Mouse (Mus musculus) liver (tissue): ENCODE measurements around the gene Ctrc.

Source experiments
- DNase-seq: peaks from one replicate; pipeline ENCODE4 v3.0.0-alpha.2; 2020; ENCODE audit warnings: mixed read lengths

Ctrc gene

DNA sequence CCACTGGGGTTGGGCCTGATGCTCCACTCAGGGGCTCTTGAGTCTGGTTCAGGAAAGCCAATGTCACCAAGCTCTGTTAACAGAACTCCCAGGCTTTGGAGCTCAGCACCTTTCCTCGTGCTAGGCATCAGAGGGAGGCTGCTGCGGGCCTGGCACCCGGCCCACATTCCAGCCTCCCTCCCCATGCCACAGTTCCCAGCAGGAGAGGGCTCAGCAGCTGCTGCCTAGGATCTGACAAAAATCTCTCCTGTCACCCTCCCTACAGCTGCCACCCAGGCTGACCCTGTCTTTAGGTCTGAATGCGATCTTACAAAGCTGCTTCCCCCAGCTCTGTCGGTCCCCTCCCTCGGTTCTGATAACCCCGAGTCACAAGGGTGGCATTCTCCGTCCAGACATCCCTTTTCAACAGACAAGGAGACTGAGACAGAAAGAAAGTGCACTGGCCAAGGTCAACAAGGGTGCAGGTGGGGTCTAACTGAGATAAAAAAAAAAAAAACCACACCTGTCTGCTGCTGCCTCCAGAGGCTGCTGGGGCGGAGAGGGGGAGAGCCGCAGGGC is 20.9 kb upstream of the Ctrc start:
- no peak for DNase-seq

DNA sequence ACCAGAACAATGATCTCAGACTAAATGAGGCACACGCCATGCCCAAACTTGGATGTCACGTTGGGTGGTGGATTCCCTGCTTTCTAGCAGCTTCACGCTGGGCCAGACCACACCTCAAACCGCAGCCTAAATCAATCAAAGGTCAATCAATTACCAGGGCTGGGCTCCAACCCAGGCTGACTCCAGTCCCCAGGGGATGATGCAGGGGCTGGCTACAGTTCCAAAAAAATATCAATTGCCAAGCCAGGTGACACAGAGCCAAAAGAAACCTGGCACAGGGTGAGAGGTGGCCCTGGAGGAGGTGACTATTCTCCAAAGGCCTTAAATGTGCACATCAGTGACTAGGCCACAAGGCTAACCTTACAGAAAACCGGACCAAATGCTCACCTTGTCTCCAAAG is 19.4 kb upstream of the Ctrc start:
- DNase-seq: no peak

GRCm38 (mm10) chr4:141865006-141865405 is 18.8 kb upstream of the Ctrc start:
- DNase-seq: no peak

GRCm38 (mm10) chr4:141864506-141864905 is 18.3 kb upstream of the Ctrc start:
- DNase-seq: no peak

- DNase-seq: no peak
These were observed 17.6 kb upstream of the Ctrc start for GRCm38 (mm10) chr4:141863726-141864280.

GRCm38 (mm10) chr4:141862867-141863266 is 16.7 kb upstream of the Ctrc start:
- no peak for DNase-seq

GRCm38 (mm10) chr4:141861591-141862295 is 15.6 kb upstream of the Ctrc start:
- no peak for DNase-seq

GRCm38 (mm10) chr4:141860246-141860841 is 14.2 kb upstream of the Ctrc start:
- no peak for DNase-seq

- no peak for DNase-seq
These were observed 13.2 kb upstream of the Ctrc start for GRCm38 (mm10) chr4:141859351-141859750.

- no peak for DNase-seq
These were observed 12.3 kb upstream of the Ctrc start for GRCm38 (mm10) chr4:141858501-141858900.

DNA sequence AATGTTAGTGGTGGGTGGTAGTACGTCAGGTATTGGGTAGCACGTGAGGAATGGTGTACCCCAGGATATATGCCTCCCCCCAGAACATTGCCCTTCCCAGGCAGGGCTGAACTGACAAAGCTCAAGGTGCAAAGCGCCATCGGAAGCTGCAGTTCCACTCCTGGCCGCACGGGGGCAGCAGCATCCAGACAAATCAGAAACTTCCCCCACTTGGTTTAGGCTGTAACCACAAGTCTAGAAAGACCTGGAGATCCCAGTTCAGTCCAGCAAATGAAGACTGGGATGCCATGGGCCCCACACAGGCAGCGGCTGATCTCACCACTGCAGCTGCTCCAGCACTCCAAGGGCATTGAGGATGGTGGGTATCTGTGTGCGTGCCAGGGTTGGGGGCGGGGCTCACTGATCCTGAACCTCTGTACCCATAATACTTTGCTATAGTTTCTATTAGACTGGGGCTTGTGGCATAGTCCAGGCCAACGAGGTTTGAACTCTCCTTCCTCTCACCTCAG is 11.3 kb upstream of the Ctrc start:
- peak; percentile 82 for DNase-seq

GRCm38 (mm10) chr4:141853437-141853836 is 7.3 kb upstream of the Ctrc start:
- peak; percentile 71 for DNase-seq

DNA sequence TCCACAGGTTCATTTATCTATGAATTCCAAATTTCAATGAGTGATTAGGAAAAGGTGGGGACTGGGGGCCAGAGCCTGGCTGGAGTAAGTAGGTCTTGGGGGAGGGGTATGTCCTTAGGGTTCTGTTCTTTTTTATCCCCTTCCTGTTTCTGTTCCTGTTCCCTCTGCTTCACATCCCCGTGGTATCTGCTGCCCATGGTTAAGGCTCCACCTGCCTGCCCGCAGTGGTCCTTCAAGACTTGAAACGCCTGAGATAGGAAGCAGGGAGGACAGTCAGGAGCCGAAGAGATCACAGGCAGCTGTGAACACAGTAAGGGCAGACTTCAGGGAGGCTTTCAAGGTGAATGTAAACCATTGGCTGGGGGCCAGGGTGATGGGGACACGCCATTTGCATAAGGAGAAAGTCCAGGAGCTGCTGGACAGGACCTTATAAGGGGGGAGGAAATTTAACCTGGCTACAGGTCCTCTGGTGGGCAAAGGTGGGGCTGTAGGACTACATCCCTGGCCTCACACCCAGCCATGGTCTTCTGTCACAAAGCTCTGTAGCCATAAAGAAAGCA is 11.5 kb downstream of the Ctrc start:
- DNase-seq: no peak

DNA sequence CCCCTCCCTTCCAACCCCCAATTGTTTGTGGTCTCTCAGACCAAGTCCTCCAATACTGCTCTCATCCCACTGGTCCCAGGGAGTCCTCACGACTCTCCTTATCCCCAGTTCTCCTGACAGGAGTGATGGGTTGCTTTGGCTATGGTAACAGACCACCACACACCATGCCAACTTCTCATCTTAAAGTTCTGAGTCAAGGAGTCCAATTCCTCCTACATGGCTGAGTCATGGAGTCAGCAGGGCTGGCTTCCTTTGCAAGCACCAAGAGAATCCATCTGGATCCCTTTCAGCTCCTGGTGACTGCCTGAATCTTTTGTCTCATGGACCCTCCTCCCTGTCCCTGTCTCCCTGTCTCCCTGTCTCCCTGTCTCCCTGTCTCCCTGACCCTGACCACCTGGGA is 12.2 kb downstream of the Ctrc start:
- no peak for DNase-seq

DNA sequence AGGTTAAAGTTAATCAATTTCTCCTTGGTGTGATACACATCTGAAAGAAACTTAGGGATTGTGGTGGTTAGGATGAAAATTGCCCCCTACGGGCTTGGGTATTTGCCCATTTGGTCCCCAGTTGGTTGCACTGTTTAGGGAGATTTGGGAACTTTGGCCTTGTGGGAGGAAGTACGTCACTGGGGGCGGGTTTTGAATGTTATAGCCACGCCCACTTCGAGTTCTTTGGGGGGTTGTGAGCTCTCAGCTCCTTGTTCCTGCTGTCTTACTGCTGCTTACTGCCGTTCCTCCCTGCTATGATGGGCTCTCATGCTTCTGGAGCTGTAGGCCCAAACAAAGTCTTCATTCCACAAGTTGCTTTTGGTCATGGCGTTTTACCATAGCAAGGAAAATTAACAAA is 14.8 kb downstream of the Ctrc start:
- DNase-seq: no peak

GRCm38 (mm10) chr4:141830381-141830780 is 15.8 kb downstream of the Ctrc start:
- DNase-seq: no peak

DNA sequence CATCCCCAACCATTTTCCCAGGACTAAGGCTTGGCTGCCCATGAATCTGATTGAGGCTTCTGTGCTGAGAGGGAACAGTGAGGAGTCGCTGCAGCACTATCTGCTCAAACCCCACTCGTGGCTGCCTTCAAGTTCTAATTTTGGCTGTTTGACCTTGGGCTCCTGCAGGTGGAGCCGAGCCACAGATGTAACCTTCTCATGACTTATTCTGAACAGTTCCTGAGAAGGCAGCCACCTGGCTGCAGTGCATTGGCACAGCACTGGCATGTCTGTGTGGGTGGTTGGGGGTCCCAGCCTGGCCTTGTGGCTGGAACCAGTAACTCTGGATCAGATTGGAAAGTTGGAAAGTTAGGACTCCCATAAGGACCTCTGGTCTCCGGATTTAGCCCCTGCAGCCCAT is 18.0 kb downstream of the Ctrc start:
- DNase-seq: no peak

GRCm38 (mm10) chr4:141827401-141827800 is 18.8 kb downstream of the Ctrc start:
- no peak for DNase-seq

DNA sequence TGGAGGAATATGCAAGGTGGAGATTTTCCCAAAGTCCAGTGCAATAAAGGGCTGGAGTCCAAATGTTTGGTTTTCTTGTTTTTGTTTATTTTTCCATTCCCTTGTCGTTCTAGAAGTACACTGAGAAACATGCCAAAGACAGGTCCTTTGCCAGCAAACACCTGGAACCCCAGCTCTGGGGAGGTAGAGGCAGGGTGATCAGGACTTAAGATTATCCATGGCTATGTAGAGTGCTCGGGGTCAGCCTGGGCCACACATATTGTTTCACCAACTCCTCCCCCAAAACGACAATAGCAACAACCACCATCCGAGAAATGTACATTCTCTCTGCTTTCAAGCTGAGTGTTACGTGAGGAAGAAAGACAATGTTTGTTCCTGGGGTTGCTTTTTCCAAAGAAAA is 20.1 kb downstream of the Ctrc start, which contains the start of gene Cela2a:
Gene Cela2a, minus strand, starts transcription at position 101 of the 400 bp plus-strand sequence.
- no peak for DNase-seq

DNA sequence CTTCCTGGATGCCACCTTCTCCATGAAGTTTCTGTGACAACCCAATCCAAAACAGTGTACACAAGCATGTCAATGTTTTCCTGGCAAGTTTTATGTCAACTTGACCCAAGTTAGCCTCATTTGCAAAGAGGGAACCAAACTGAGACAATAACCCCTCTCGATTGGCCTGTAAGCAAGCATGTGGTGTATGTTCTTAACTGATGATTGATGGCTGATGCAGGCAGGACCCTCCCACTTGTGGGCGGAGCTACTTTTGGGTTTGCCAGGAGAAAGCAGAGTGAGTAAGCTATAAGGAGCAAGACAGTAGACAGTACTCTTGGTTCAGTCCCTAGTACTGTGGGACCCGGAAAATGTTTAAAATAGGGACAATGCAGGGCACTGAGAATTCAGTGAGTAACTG is 23.2 kb downstream of the Ctrc start:
- peak; percentile 81 for DNase-seq

- peak; percentile 45 for DNase-seq
These were observed 24.1 kb downstream of the Ctrc start for GRCm38 (mm10) chr4:141822089-141822488.

DNA sequence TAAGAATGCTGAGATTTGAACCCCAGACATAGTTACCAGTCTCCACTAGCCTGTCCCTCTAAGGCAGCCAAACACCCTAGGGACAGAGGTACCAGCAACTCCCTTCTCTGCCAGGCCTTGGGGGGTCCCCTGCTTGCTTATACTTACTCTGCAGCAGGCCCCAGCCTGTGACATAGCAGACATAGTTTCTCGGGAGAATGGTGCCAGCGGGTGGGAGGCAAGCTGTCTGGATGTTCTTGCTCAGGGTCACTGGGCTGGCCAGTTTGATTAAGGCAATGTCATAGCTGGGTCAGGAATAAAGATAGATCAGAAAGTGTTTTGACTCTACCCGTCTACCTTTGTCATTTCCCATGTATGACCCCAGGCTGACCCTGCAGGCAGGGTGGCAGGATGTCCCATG is 25.0 kb downstream of the Ctrc start:
- no peak for DNase-seq

- no peak for DNase-seq
These were observed 26.8 kb downstream of the Ctrc start for GRCm38 (mm10) chr4:141819316-141819715.

DNA sequence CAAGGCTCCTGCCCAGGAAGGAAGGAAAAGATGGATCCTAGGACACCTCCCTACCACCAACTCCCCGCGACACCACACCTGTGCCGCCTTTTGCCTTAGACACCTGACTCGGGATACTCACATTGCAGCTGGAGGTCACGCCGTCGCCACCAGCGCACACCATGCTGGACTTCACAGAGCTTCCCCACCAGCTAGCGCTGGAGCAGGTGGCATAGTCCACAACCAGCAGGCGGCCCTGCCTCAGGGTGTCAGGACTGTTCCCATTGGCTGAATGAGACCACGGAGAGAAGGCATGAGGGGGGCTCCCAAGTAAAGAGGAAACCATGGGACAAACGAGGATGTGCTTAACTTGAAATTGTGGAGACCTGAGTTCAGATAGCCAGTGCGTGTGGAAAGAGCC is 27.3 kb downstream of the Ctrc start:
- DNase-seq: no peak
